Mouse (Mus musculus): ENCODE results near the gene Gm20388. TPM values are rescaled to one million over a fixed set of nuclear protein-coding genes. Genes with fewer than 3 reads are reported as not detected.

Gene Gm20388
- polyA plus RNA-seq, 1 experiment, result 28.1 TPM

DNA sequence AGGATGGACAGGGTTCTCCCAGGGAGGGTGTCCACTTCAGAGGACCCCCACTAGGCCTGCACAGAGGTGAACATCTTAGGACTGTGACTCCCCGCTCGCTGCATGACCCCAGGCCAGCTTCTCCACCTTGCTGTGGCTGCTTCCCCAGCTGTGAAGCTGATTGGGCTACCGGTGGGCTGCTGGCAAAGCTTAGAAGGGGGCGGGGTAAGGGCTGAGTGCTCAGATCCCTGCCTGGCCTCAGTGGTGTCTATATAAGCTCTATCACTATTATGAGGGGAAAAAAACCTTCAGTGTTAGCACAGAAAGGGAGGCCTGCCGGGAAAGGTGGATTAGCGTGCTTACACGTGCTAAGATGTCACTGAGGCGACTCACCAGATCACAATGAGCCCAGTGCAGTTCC, 501.2 kb downstream of the Gm20388 start:
- H3K9me3 ChIP-seq (replicated peaks; ENCODE audit: control insufficient read depth, insufficient read depth, low read length, poor library complexity, severe bottlenecking), result no peaks in the 10 kb centered on the region
- TF ChIP-seq EP300 (IDR thresholded peaks at IDR 0.05; ENCODE audit: insufficient read depth, low read depth, low read length), result no peak
- no peak for TF ChIP-seq POLR2A (IDR thresholded peaks at IDR 0.05; ENCODE audit: insufficient read depth, low read length)
- TF ChIP-seq CTCF (IDR thresholded peaks at IDR 0.05; ENCODE audit: low read depth, low read length), result no peak
- H3K27ac ChIP-seq (ENCODE audit: insufficient read depth, low read length), result no peak overlapping the region
- H3K4me3 ChIP-seq (ENCODE audit: low read depth, low read length), result no peak overlapping the region
- no peaks in the 10 kb centered on the region for H3K36me3 ChIP-seq (ENCODE audit: control insufficient read depth, insufficient read depth, low read length, poor library complexity, severe bottlenecking)
- H3K4me1 ChIP-seq (ENCODE audit: control insufficient read depth, insufficient read depth, low read length), result peaks cover 11% of the 10 kb centered on the region
- no peaks in the 10 kb centered on the region for H3K27me3 ChIP-seq (ENCODE audit: control insufficient read depth, insufficient read depth, low read length, poor library complexity, severe bottlenecking)
- no peak overlapping the region for H3K9ac ChIP-seq (ENCODE audit: low read depth, poor library complexity, severe bottlenecking)

DNA sequence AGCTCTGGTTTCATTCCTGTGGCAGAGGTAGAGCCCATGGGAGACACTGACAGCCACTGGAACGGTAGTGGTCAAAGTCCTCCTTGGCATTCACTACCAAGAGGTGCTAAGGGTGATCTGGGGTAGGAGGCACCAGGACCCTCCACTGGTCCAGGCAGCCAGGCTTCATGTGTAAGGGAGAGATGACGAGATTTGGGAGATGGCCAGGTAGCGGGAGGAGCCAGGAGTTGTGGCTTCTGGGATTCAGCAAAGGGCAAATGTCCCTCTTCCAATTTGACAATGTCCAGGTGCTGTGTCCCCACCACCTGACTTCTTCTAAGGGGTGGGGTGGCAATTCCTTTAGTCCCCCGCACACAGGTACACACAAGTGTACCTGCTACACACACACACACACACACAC, 501.7 kb downstream of the Gm20388 start:
- TF ChIP-seq POLR2A (IDR thresholded peaks at IDR 0.05; ENCODE audit: insufficient read depth, low read length), result no peak
- TF ChIP-seq CTCF (IDR thresholded peaks at IDR 0.05; ENCODE audit: low read depth, low read length), result no peak
- Histone ChIP-seq H3K4me3 (ENCODE audit: low read depth, low read length) (no peak overlapping the region), H3K9me3 (replicated peaks; ENCODE audit: control insufficient read depth, insufficient read depth, low read length, poor library complexity, severe bottlenecking) (no peaks in the 10 kb centered on the region), H3K4me1 (ENCODE audit: control insufficient read depth, insufficient read depth, low read length) (peaks cover 8% of the 10 kb centered on the region), H3K9ac (ENCODE audit: low read depth, poor library complexity, severe bottlenecking) (no peak overlapping the region), H3K27me3 (ENCODE audit: control insufficient read depth, insufficient read depth, low read length, poor library complexity, severe bottlenecking) (no peaks in the 10 kb centered on the region), H3K27ac (ENCODE audit: insufficient read depth, low read length) (no peak overlapping the region), H3K36me3 (ENCODE audit: control insufficient read depth, insufficient read depth, low read length, poor library complexity, severe bottlenecking) (no peaks in the 10 kb centered on the region)

DNA sequence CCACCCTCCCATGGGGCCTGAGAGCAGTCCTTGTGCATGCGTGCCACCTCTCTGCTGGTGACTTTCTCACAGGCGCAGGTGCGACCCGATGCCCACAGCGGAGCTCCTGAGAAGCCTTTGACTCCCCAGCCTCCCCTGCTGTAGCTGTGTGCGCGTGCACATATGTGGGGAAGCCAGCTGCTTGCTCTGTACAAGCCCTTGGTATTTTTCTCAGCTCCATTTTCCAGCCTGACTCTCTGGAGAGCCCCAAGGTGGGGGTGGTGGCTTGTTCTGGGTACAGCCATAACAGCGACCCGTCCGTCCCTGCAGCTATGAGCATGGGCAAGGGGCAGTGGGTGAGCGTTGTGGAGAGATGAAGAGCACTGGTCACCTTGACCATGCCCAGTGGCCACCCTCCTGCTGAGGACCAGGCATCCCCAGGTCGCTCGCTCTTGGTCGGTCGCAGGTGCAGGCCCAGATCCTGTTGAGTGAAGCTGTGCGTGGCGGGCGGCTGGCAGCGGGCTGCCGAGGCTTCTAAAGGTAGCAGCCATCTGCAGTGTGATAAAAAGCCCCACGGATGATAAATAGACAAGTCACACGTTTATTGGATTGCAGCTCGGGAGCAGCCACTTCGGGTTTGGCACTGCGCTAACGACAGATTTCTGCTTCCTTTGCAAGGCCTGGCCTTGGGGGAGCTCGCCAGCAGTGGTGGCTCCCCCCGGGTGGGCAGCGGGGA, 502.4 kb downstream of the Gm20388 start:
- Histone ChIP-seq H3K27me3 (ENCODE audit: control insufficient read depth, insufficient read depth, low read length, poor library complexity, severe bottlenecking) (no peaks in the 10 kb centered on the region), H3K4me3 (ENCODE audit: low read depth, low read length) (no peak overlapping the region), H3K9ac (ENCODE audit: low read depth, poor library complexity, severe bottlenecking) (no peak overlapping the region), H3K9me3 (replicated peaks; ENCODE audit: control insufficient read depth, insufficient read depth, low read length, poor library complexity, severe bottlenecking) (no peaks in the 10 kb centered on the region), H3K27ac (ENCODE audit: insufficient read depth, low read length) (no peak overlapping the region), H3K4me1 (ENCODE audit: control insufficient read depth, insufficient read depth, low read length) (peaks cover 8% of the 10 kb centered on the region), H3K36me3 (ENCODE audit: control insufficient read depth, insufficient read depth, low read length, poor library complexity, severe bottlenecking) (no peaks in the 10 kb centered on the region)
- TF ChIP-seq EP300 (IDR thresholded peaks at IDR 0.05; ENCODE audit: insufficient read depth, low read depth, low read length) (no peak), CTCF (IDR thresholded peaks at IDR 0.05; ENCODE audit: low read depth, low read length) (no peak), POLR2A (IDR thresholded peaks at IDR 0.05; ENCODE audit: insufficient read depth, low read length) (no peak)

DNA sequence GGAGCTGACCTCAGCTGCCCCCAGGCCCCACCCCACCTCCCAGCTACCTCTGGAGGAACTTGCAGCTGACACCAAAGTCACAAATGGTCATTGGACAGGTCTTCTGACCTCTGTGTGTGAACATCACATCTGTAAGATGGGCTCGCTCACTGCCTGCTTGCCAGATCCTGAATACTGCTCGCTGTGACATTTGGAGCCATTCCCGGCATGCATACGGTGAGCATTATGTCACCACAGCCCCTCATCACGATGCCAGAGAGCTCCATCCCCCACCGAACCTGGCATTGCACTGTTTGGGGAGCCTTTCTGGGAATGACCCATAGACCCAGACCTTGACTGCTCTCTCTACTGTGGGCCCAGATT, 503.0 kb downstream of the Gm20388 start:
- Histone ChIP-seq H3K36me3 (ENCODE audit: control insufficient read depth, insufficient read depth, low read length, poor library complexity, severe bottlenecking) (no peaks in the 10 kb centered on the region), H3K9ac (ENCODE audit: low read depth, poor library complexity, severe bottlenecking) (no peak overlapping the region), H3K27me3 (ENCODE audit: control insufficient read depth, insufficient read depth, low read length, poor library complexity, severe bottlenecking) (no peaks in the 10 kb centered on the region), H3K4me3 (ENCODE audit: low read depth, low read length) (no peak overlapping the region), H3K9me3 (replicated peaks; ENCODE audit: control insufficient read depth, insufficient read depth, low read length, poor library complexity, severe bottlenecking) (no peaks in the 10 kb centered on the region), H3K4me1 (ENCODE audit: control insufficient read depth, insufficient read depth, low read length) (peaks cover 4% of the 10 kb centered on the region), H3K27ac (ENCODE audit: insufficient read depth, low read length) (no peak overlapping the region)
- TF ChIP-seq CTCF (IDR thresholded peaks at IDR 0.05; ENCODE audit: low read depth, low read length) (no peak), EP300 (IDR thresholded peaks at IDR 0.05; ENCODE audit: insufficient read depth, low read depth, low read length) (no peak), POLR2A (IDR thresholded peaks at IDR 0.05; ENCODE audit: insufficient read depth, low read length) (no peak)

DNA sequence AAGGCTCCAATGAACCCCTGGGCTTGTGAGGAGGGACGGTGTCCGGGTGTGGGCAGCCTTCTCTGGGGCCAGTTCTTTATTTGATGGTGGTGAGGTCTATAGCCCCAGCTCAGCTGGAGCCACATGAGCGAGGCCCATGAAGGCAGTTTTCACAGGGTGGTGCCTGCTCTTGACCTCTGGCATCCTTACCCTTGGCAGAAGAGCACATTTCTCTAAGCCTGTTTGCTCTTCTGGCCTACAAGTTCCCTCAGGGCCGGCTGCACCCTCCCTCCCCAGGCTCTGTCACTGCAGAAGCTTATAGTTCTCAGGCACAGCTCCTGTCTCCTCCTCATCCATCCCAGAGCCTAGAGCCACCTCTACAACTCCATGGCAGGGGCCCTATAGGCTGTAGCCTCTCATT, 503.6 kb downstream of the Gm20388 start:
- no peaks in the 10 kb centered on the region for H3K36me3 ChIP-seq (ENCODE audit: control insufficient read depth, insufficient read depth, low read length, poor library complexity, severe bottlenecking)
- no peak overlapping the region for H3K27ac ChIP-seq (ENCODE audit: insufficient read depth, low read length)
- H3K4me1 ChIP-seq (ENCODE audit: control insufficient read depth, insufficient read depth, low read length), result no peaks in the 10 kb centered on the region
- H3K9me3 ChIP-seq (replicated peaks; ENCODE audit: control insufficient read depth, insufficient read depth, low read length, poor library complexity, severe bottlenecking), result no peaks in the 10 kb centered on the region
- H3K9ac ChIP-seq (ENCODE audit: low read depth, poor library complexity, severe bottlenecking), result no peak overlapping the region
- TF ChIP-seq POLR2A (IDR thresholded peaks at IDR 0.05; ENCODE audit: insufficient read depth, low read length) (no peak), CTCF (IDR thresholded peaks at IDR 0.05; ENCODE audit: low read depth, low read length) (no peak), EP300 (IDR thresholded peaks at IDR 0.05; ENCODE audit: insufficient read depth, low read depth, low read length) (no peak)
- H3K27me3 ChIP-seq (ENCODE audit: control insufficient read depth, insufficient read depth, low read length, poor library complexity, severe bottlenecking), result no peaks in the 10 kb centered on the region
- H3K4me3 ChIP-seq (ENCODE audit: low read depth, low read length), result no peak overlapping the region

DNA sequence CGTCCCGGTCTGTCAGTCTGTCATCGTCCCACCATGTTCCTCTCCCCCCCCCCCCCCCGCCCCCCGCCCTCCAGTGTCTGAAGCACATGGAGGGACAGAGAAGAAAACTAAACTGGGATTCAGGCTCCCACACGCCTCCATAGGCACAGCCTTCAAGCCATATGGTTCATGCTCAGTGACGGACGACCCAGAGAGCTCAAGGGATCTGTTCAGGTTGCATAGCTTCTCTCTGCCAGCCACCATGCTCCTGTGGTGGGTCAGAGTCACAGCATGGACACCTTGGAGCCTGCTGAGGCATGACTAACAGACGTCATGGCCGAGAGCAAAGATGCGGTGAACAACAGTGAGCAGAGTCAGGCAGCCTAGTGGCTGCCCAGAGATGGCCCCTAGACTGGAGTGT, 504.8 kb downstream of the Gm20388 start:
- no peak overlapping the region for H3K9ac ChIP-seq (ENCODE audit: low read depth, poor library complexity, severe bottlenecking)
- no peaks in the 10 kb centered on the region for H3K36me3 ChIP-seq (ENCODE audit: control insufficient read depth, insufficient read depth, low read length, poor library complexity, severe bottlenecking)
- no peaks in the 10 kb centered on the region for H3K27me3 ChIP-seq (ENCODE audit: control insufficient read depth, insufficient read depth, low read length, poor library complexity, severe bottlenecking)
- no peak overlapping the region for H3K27ac ChIP-seq (ENCODE audit: insufficient read depth, low read length)
- no peaks in the 10 kb centered on the region for H3K9me3 ChIP-seq (replicated peaks; ENCODE audit: control insufficient read depth, insufficient read depth, low read length, poor library complexity, severe bottlenecking)
- H3K4me3 ChIP-seq (ENCODE audit: low read depth, low read length), result no peak overlapping the region
- H3K4me1 ChIP-seq (ENCODE audit: control insufficient read depth, insufficient read depth, low read length), result no peaks in the 10 kb centered on the region
- TF ChIP-seq EP300 (IDR thresholded peaks at IDR 0.05; ENCODE audit: insufficient read depth, low read depth, low read length) (no peak), CTCF (IDR thresholded peaks at IDR 0.05; ENCODE audit: low read depth, low read length) (no peak)

All from ES-Bruce4 (cell line).